Mouse (Mus musculus) C2C12 (cell line): ENCODE measurements around the gene Rimbp2.

ENCODE experiments used
- CEBPB ChIP-seq: IDR thresholded peaks from one replicate; pipeline ENCODE4 v1.6.1; 2011; ENCODE audit warnings: low read depth, mild to moderate bottlenecking, control low read depth, moderate library complexity
- CTCF ChIP-seq: IDR thresholded peaks from one replicate; pipeline ENCODE4 v1.5.1; 2011; ENCODE audit not compliant: control insufficient read depth, insufficient read depth, insufficient read length
- MAX ChIP-seq: IDR thresholded peaks from one replicate; pipeline ENCODE4 v1.6.1; 2011; ENCODE audit warnings: mild to moderate bottlenecking, control low read depth
- MYOD1 ChIP-seq: IDR thresholded peaks from one replicate; pipeline ENCODE4 v1.6.1; 2011; ENCODE audit warnings: low read depth; ENCODE audit not compliant: control insufficient read depth, insufficient read length

DNA sequence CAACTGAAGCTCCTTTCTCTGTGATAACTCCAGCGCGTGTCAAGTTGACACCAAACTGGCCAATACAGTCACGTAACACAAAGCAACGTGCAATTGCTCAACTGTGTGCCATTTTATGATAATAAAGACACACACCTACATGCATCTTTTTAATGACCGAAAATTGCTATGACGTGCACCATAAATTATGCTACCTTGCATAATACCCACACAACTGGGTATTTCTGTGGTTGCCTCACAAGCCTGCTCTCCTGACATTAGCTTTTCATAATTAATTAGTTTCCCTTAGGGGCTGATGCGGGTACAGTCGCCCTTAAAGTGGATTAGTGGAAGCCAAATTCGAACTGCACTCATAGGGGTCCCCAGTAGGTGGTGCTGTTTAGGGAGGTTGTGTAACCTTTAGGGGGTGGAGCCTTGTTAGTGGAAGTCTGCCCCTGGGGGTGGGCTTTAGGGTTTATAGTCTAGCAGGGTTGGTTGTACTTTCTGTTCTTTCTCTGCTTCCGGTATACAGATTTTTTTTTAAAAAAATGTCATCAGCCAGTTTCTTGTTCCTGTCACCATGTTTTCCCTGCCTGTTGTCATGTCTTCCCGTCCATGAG is 220.8 kb downstream of the Rimbp2 start:
- TF ChIP-seq CTCF (no peak), MYOD1 (no peak), MAX (no peak), CEBPB (no peak)
